Mouse (Mus musculus): Measurements from ENCODE around the gene Paip2b. TPM values are rescaled to one million over a fixed set of nuclear protein-coding genes. Genes with fewer than 3 reads are reported as not detected.
"Not testable (repeated sequence)": the region's sequence is repeated elsewhere in the genome, so short reads cannot be mapped to it uniquely, and the experiment has no call there.

Paip2b gene
- polyA plus RNA-seq, 1 experiment from 2014 or later, result 19.7 TPM

GRCm38 (mm10) chr6:83849446-83849845 lies 17.9 kb upstream of the Paip2b start:
- Histone ChIP-seq H3K9me3 (replicated peaks; ENCODE audit: control insufficient read depth, low read length) (no peaks in the 10 kb centered on the region), H3K4me3 (replicated peaks; ENCODE audit: low read length) (no peak overlapping the region), H3K4me1 (ENCODE audit: control insufficient read depth, insufficient read depth, low read length) (no peaks in the 10 kb centered on the region), H3K4me2 (ENCODE audit: low read depth, low read length) (no peak overlapping the region), H3K9ac (ENCODE audit: low read length) (no peak overlapping the region), H3K27me3 (ENCODE audit: control insufficient read depth, insufficient read depth, low read length) (no peaks in the 10 kb centered on the region), H3K27ac (ENCODE audit: low read length) (no peak overlapping the region), H3K36me3 (ENCODE audit: control insufficient read depth, insufficient read depth, low read length) (no peaks in the 10 kb centered on the region)
- no peak for ATAC-seq (ENCODE audit: insufficient read depth, low FRiP score)
- WGBS, result 80% methylated on average over 2 of the region's 2 CpGs

GRCm38 (mm10) chr6:83846141-83846540 lies 14.6 kb upstream of the Paip2b start:
- no peak overlapping the region for H3K9ac ChIP-seq (ENCODE audit: low read length)
- H3K27me3 ChIP-seq (ENCODE audit: control insufficient read depth, insufficient read depth, low read length), result no peaks in the 10 kb centered on the region
- H3K36me3 ChIP-seq (ENCODE audit: control insufficient read depth, insufficient read depth, low read length), result no peaks in the 10 kb centered on the region
- H3K9me3 ChIP-seq (replicated peaks; ENCODE audit: control insufficient read depth, low read length), result no peaks in the 10 kb centered on the region
- H3K4me3 ChIP-seq (replicated peaks; ENCODE audit: low read length), result no peak overlapping the region
- 96% methylated on average over 2 of the region's 2 CpGs for WGBS
- H3K4me2 ChIP-seq (ENCODE audit: low read depth, low read length), result no peak overlapping the region
- no peak overlapping the region for H3K27ac ChIP-seq (ENCODE audit: low read length)
- no peaks in the 10 kb centered on the region for H3K4me1 ChIP-seq (ENCODE audit: control insufficient read depth, insufficient read depth, low read length)
- no peak for ATAC-seq (ENCODE audit: insufficient read depth, low FRiP score)

DNA sequence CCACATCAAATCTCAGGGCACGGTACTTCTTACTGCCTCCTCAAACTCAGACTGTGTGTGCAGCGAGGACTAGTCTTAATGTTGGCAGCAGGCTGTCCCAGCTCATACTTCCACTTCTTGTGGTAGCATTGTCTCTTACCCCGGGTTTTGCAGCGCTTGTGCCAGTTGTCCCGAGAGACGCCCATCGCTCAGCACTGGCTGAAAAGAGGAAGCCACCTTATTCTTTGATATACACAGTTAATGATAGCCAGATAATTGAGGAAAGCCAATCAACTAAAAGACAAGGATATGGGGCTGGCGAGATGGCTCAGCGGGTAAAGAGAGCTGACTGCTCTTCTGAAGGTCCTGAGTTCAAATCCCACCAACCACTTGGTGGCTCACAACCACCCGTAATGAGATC lies 13.4 kb upstream of the Paip2b start:
- no peaks in the 10 kb centered on the region for H3K36me3 ChIP-seq (ENCODE audit: control insufficient read depth, insufficient read depth, low read length)
- H3K9ac ChIP-seq (ENCODE audit: low read length), result no peak overlapping the region
- H3K9me3 ChIP-seq (replicated peaks; ENCODE audit: control insufficient read depth, low read length), result no peaks in the 10 kb centered on the region
- no peak for ATAC-seq (ENCODE audit: insufficient read depth, low FRiP score)
- H3K27me3 ChIP-seq (ENCODE audit: control insufficient read depth, insufficient read depth, low read length), result no peaks in the 10 kb centered on the region
- H3K4me2 ChIP-seq (ENCODE audit: low read depth, low read length), result no peak overlapping the region
- H3K4me1 ChIP-seq (ENCODE audit: control insufficient read depth, insufficient read depth, low read length), result no peaks in the 10 kb centered on the region
- WGBS, result 90% methylated on average over 10 of the region's 10 CpGs
- no peak overlapping the region for H3K4me3 ChIP-seq (replicated peaks; ENCODE audit: low read length)
- H3K27ac ChIP-seq (ENCODE audit: low read length), result no peak overlapping the region

- no peak overlapping the region for H3K4me2 ChIP-seq (ENCODE audit: low read depth, low read length)
- no peaks in the 10 kb centered on the region for H3K27me3 ChIP-seq (ENCODE audit: control insufficient read depth, insufficient read depth, low read length)
- no peaks in the 10 kb centered on the region for H3K4me1 ChIP-seq (ENCODE audit: control insufficient read depth, insufficient read depth, low read length)
- H3K4me3 ChIP-seq (replicated peaks; ENCODE audit: low read length), result no peak overlapping the region
- H3K9ac ChIP-seq (ENCODE audit: low read length), result no peak overlapping the region
- no peak for ATAC-seq (ENCODE audit: insufficient read depth, low FRiP score)
- 70% methylated on average over 6 of the region's 6 CpGs for WGBS
- no peak overlapping the region for H3K27ac ChIP-seq (ENCODE audit: low read length)
- no peaks in the 10 kb centered on the region for H3K36me3 ChIP-seq (ENCODE audit: control insufficient read depth, insufficient read depth, low read length)
- no peaks in the 10 kb centered on the region for H3K9me3 ChIP-seq (replicated peaks; ENCODE audit: control insufficient read depth, low read length)
These were observed 8.5 kb upstream of the Paip2b start for GRCm38 (mm10) chr6:83840086-83840485.

DNA sequence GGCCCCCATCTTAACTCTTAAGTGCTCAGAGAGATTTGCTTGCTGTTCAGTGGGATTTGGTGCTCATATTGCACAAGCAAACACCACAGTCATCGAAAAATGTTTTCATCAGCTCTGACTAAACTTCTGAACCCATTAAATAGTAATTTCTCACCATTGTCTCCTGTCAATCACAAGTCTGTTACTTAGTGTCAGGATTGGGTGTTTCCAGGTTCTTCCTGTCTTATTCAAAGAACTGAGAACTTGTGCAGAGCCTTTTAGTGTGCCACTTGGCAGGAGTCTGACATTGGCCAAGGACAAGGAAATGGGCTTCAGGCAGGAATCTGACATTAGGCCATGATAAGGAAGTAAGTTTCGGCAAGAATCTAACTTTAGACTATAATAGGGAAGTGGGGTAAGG lies 6.5 kb upstream of the Paip2b start:
- Histone ChIP-seq H3K9ac (ENCODE audit: low read length) (no peak overlapping the region), H3K4me1 (ENCODE audit: control insufficient read depth, insufficient read depth, low read length) (no peaks in the 10 kb centered on the region), H3K36me3 (ENCODE audit: control insufficient read depth, insufficient read depth, low read length) (no peaks in the 10 kb centered on the region), H3K4me2 (ENCODE audit: low read depth, low read length) (no peak overlapping the region), H3K9me3 (replicated peaks; ENCODE audit: control insufficient read depth, low read length) (no peaks in the 10 kb centered on the region), H3K4me3 (replicated peaks; ENCODE audit: low read length) (no peak overlapping the region), H3K27me3 (ENCODE audit: control insufficient read depth, insufficient read depth, low read length) (no peaks in the 10 kb centered on the region), H3K27ac (ENCODE audit: low read length) (no peak overlapping the region)
- no peak for ATAC-seq (ENCODE audit: insufficient read depth, low FRiP score)
- 84% methylated on average over 2 of the region's 2 CpGs for WGBS

DNA sequence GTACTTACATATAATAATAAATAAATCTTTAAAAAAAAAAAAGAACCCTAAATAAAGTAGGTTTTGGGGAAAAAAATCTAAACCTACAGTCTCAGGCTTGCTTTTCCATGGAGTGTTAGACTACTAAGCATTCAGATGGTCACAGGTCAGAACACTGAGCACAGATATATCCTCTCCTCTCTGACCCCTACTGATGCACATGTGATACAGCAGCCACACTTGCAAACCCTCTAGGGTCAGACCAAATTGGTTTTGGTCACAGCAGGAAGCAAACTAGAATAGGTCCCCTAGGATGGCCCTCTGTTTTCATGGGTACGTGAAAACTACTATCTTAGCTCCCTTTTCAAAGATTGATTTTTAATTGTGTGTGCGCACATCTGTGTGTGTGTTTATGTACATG lies 5.3 kb upstream of the Paip2b start:
- no peaks in the 10 kb centered on the region for H3K4me1 ChIP-seq (ENCODE audit: control insufficient read depth, insufficient read depth, low read length)
- H3K36me3 ChIP-seq (ENCODE audit: control insufficient read depth, insufficient read depth, low read length), result no peaks in the 10 kb centered on the region
- no peak overlapping the region for H3K4me3 ChIP-seq (replicated peaks; ENCODE audit: low read length)
- H3K27me3 ChIP-seq (ENCODE audit: control insufficient read depth, insufficient read depth, low read length), result no peaks in the 10 kb centered on the region
- H3K27ac ChIP-seq (ENCODE audit: low read length), result no peak overlapping the region
- ATAC-seq (ENCODE audit: insufficient read depth, low FRiP score), result no peak
- no peak overlapping the region for H3K9ac ChIP-seq (ENCODE audit: low read length)
- no peak overlapping the region for H3K4me2 ChIP-seq (ENCODE audit: low read depth, low read length)
- WGBS, result 89% methylated on average over 2 of the region's 2 CpGs
- no peaks in the 10 kb centered on the region for H3K9me3 ChIP-seq (replicated peaks; ENCODE audit: control insufficient read depth, low read length)

DNA sequence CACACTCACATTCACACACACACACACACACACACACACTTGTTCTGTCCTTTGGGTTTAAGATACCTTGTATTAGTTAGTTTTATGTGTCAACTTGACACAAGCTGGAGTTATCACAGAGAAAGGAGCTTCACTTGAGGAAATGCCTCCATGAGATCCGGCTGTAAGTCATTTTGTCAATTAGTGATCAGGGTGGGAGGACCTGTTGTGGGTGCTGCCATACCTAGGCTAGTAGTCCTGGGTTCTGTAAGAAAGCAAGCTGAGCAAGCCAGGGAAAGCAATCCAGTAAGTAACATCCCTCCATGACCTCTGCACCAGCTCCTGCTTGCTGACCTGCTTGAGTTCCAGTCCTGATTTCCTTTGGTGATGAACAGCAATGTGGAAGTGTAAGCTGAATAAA lies 852 bp upstream of the Paip2b start:
- not testable (repeated sequence) for H3K9me3 ChIP-seq (replicated peaks; ENCODE audit: control insufficient read depth, low read length); H3K27me3 ChIP-seq (ENCODE audit: control insufficient read depth, insufficient read depth, low read length); H3K36me3 ChIP-seq (ENCODE audit: control insufficient read depth, insufficient read depth, low read length); H3K4me1 ChIP-seq (ENCODE audit: control insufficient read depth, insufficient read depth, low read length); ATAC-seq (ENCODE audit: insufficient read depth, low FRiP score)
- H3K4me2 ChIP-seq (ENCODE audit: low read depth, low read length), result peak overlapping the region; percentile 54
- H3K9ac ChIP-seq (ENCODE audit: low read length), result peak overlapping the region; percentile 54; the same call in 1 of the 2 replicates
- 58% methylated on average over 1 of the region's 1 CpGs for WGBS
- H3K4me3 ChIP-seq (replicated peaks; ENCODE audit: low read length), result peak overlapping the region; percentile 33
- H3K27ac ChIP-seq (ENCODE audit: low read length), result peak overlapping the region; percentile 72

GRCm38 (mm10) chr6:83830941-83831605 lies 468 bp downstream of the Paip2b start:
- peaks cover 2% of the 10 kb centered on the region; the same call in 1 of the 2 replicates for H3K4me1 ChIP-seq (ENCODE audit: control insufficient read depth, insufficient read depth, low read length)
- peak overlapping the region; percentile 77 for H3K27ac ChIP-seq (ENCODE audit: low read length)
- no peaks in the 10 kb centered on the region for H3K9me3 ChIP-seq (replicated peaks; ENCODE audit: control insufficient read depth, low read length)
- WGBS, result 2% methylated on average over 33 of the region's 35 CpGs
- H3K4me3 ChIP-seq (replicated peaks; ENCODE audit: low read length), result peak overlapping the region; percentile 71
- no peaks in the 10 kb centered on the region for H3K36me3 ChIP-seq (ENCODE audit: control insufficient read depth, insufficient read depth, low read length)
- H3K27me3 ChIP-seq (ENCODE audit: control insufficient read depth, insufficient read depth, low read length), result no peaks in the 10 kb centered on the region
- H3K9ac ChIP-seq (ENCODE audit: low read length), result peak overlapping the region; percentile 83
- ATAC-seq (ENCODE audit: insufficient read depth, low FRiP score), result peak; percentile 70; the same call in 1 of the 2 replicates
- peak overlapping the region; percentile 79 for H3K4me2 ChIP-seq (ENCODE audit: low read depth, low read length)

DNA sequence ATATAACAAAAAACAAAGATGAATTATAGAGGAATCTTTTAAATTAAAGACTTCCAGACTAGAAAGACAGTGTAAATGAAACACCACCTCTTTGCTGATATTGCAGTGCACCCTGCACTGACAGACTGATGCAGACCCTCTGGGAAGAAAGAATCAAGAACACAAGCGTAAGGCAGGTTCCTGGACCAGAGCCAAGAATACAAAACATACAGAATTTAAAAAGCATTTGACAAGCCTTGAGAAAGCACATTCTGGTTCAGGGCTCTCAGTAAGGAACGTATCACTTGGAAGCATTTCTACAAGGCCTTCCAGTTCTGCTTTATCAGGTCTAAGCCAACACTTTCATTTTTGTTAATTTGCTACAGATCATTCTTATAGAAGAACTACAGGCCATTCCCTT lies 9.7 kb downstream of the Paip2b start:
- Histone ChIP-seq H3K27me3 (ENCODE audit: control insufficient read depth, insufficient read depth, low read length) (no peaks in the 10 kb centered on the region), H3K4me3 (replicated peaks; ENCODE audit: low read length) (no peak overlapping the region), H3K36me3 (ENCODE audit: control insufficient read depth, insufficient read depth, low read length) (no peaks in the 10 kb centered on the region), H3K4me2 (ENCODE audit: low read depth, low read length) (no peak overlapping the region), H3K4me1 (ENCODE audit: control insufficient read depth, insufficient read depth, low read length) (peaks cover 3% of the 10 kb centered on the region), H3K27ac (ENCODE audit: low read length) (no peak overlapping the region), H3K9me3 (replicated peaks; ENCODE audit: control insufficient read depth, low read length) (no peaks in the 10 kb centered on the region), H3K9ac (ENCODE audit: low read length) (no peak overlapping the region)
- ATAC-seq (ENCODE audit: insufficient read depth, low FRiP score), result no peak
- WGBS, result 34% methylated on average over 2 of the region's 2 CpGs
